Mouse (Mus musculus) 3134 (cell line): ENCODE measurements around the gene Tuft1.
A peak's percentile ranks its signal among the peaks of the same experiment; 100 is the strongest.

ENCODE experiments used
- DNase-seq: peaks from one replicate; pipeline ENCODE4 v3.0.0-alpha.2; 2011; ENCODE audit warnings: low spot score; ENCODE audit not compliant: insufficient read length; ENCODE audit errors: extremely low read depth

Tuft1 gene

DNA sequence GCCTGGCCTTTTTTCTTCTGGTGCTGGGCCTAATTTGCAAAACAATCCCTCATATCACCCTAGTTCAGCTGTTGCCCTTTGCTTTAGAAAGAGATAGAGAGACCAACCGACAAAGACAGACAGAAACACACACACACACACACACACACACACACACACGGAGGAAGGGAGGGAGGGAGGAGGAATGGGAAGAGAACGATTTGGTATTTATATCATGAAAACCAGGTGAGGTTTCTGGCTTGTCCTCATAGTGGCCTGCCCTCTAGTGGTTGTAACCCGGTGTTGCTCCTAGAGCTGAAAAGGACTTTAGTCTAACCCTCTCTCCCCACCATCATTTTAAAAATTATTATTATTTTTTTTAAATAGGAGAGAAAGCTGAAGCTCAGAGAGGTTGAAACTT lies 56.7 kb downstream of the Tuft1 start:
- no peak for DNase-seq

DNA sequence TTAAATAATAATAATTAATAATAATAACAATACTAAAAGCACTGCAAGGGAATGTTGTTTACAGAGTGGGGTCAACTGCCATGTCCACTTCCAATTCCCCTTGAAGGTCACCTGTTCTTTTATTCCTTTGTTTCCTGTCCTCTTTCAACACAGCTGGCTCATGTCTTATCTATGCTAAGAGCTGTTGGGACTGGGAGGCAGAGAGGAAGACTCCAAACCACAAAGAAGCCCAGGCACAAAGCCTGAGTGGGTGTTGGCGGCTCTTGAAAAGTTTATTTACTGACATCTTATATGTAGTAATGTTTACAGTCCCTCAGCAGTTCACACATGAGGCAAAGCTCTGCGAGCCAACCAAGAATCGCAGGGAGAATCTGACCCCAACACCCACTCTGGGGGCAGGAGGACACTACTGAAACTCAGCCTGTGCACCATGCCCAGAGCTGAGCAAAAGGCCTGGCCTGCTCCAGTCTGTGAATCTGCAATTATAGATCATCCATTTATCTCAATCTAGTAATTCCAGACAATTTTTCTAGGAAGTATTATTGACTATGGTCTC lies 61.4 kb downstream of the Tuft1 start:
- DNase-seq, result no peak

DNA sequence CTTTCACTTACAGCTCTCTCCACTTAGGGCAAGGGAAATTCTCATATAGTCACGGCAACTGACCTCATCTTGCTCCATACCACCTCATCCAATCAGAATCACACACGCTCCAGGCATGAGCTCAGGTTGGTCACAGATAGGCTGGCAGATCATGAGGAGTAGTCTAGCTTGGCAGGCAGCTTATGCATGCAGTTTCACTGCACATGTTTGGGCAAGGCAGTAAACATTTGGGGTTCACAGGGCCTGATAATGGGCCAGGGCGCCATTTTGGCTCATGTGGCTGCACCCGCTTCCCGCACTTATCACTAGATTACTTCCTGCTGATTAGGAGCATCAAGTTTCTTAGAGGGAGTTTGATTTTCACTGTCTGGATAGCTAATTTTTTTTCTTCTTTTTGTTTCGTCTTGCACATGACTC lies 62.8 kb downstream of the Tuft1 start:
- DNase-seq, result no peak

DNA sequence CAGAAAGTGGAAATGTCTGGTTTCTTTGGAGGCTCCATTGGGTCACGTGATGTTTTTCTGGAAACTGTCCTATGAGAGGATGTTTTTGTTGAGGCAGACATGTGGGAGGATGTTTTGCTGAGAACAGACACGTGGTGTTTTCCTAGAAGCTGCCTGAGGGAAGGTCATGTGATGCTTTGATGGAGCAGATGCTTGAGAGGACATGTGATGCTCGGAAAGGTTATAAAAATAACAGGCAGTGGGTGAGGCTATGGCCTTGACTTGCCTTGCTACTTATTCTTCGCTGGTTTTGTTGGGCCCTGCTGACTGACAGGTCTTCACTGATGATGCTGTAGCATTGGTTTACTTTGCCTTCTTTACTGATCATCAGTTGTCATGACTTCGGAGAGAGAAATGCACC lies 67.6 kb downstream of the Tuft1 start:
- no peak for DNase-seq

DNA sequence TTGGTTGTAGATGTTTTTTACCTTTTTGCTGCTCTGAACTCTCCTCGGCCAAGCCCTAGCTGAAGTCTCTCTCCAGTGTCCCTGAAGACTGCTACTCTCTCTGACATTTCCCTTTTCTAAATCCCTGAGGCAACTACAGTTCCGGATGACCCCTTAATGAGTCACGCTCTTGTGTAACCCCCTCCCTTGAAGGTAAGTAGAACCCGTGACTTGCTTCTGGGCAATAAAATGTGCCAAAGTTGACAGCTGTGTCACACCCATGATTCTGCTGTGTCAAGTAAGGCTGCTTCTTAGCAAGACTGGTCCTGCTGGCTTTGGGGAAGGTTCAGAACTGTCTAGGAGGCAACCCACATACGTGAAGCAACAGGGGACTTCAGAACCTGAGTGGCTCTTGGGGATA lies 70.7 kb downstream of the Tuft1 start:
- peak; percentile 53 for DNase-seq

DNA sequence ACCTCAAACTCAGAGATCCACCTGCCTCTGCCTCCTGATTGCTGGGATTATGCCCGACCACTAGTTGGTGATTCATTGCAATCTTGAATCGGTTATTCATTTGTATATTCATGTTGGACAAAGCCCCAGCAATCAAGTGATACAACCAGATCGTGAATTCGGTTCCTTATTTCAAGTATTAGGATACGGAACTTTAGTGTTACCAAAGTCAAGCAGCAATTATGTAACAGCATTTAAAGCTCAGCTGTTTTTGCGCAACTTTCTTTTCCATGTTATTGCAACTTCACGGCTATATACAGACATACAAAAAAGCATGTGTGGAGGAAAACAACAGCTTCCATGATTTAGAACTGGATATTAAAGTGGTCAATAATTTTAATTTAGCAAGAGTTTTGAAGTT lies 75.7 kb downstream of the Tuft1 start:
- DNase-seq, result no peak

DNA sequence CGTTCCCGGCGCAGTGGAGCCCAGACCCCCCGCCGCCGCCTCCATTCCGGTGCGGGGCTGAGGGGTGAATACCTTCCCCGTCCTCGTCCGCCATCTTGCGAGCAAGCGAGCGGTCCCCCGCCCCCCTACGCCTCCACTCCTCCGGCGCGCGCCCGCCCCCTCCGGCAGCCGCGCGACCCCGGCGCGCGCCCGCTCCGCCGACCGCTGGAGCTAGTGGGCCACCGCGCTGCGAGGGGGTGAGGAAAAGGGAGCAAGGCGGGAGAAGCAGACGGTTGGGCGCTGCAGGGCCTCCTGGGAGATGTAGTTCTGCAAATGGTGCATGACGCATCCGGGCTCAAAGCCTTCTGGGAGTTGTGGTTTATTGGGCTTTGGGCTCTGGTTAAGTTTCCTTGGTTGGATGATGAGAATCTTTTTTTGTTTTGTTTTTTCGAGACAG lies 76.2 kb downstream of the Tuft1 start, which contains the start of gene Snx27:
Gene Snx27 (minus strand): TSS at position 261 of the 436 bp plus-strand sequence.
- DNase-seq, result peak; percentile 91

DNA sequence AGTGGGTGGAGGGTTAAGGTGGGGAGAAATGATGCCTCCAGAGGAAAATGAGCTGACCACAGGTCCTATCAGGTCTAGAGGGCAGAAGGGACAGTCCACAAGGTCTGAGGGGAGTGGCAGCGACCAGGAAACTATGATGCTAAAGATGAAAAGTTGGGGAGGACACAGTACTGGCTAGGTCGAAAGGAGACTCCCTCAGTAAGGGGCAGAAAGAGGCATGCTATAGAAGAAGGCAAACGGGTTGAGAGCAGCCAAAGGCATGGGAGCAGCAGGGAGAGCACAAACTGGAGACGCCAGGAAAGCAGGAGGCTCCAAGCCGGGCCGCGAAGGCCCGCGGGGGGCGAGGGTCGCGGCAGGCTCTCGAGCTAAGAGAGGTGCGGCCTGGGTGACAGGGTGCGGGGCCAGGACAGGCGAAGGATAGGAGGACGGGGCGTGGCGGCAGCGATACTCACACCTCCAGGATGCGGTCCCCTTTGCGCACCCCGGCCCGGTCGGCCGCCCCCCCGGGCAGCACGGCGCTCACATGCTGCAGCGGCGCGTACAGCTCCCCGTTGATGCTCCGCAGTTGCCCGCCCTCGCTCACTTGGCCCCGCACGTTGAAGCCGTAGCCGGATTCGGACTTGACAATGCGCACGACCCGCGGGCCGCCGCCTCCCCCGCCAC lies 76.7 kb downstream of the Tuft1 start:
- DNase-seq, result peak; percentile 82

DNA sequence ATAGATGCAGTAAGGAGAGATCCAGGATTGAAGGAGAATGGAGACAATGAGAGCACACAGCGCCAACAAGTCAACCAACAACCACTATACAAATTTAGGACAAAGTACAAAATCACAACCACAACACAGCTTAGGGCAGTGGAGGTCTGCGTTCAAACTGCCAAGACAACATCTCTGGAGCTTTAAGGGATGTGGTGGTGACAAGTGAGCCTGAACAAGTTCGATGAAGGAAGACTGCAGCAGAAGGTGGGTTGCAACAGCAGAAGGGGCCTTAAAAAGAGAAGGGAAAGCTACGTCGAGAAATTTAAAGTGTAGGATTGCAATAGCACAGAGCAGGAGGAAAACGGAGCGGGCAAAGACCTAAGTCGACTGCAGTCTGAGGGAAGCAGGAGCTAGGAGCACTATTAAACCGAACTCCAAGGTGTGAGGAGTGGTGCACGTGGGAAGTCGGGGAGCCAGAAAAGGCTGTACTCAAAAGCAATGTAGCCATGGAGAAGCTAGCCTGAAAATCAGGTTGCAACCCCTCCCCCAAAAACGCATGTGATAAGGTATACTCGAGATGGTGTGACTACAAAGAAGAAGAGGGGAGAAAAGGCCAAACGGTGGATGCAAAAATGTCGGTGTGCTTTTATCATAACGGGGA lies 77.4 kb downstream of the Tuft1 start:
- peak; percentile 14 for DNase-seq

DNA sequence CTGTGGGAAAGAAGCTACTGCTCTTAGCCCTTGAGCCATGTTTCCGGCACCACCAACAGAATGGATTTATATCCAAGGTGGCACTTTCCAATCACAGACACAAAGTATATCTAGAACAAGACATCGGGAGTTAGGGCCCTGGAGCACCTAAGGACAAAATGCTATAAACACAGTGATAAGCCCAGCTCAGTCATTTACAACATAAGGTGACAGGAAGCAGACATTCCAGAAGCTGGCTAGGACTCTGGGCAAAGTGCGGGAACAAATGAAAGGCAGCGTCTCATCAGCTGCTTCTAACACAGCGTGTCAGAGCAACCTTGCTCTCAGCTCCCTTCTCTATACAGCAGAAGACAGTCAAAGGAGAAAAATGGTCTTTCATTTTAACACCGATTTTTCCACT lies 84.2 kb downstream of the Tuft1 start:
- no peak for DNase-seq

DNA sequence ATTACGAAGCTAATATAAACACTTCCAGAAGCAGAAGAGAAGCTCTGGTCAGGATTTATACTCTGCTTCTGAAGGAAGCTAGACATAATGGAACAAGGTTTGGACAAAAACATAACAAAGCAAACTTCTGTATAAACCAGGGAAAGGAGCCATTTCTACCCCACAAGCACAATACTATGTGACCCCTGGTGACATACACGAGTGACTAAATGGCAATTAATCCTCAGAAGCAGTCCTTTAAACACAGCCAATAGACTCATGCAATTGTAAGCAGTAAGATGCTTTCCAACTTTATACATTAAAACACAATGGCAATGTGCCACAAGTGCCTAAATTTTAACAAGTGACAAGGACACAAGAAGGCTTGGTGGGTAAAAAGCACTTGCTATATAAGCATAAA lies 91.4 kb downstream of the Tuft1 start:
- no peak for DNase-seq

DNA sequence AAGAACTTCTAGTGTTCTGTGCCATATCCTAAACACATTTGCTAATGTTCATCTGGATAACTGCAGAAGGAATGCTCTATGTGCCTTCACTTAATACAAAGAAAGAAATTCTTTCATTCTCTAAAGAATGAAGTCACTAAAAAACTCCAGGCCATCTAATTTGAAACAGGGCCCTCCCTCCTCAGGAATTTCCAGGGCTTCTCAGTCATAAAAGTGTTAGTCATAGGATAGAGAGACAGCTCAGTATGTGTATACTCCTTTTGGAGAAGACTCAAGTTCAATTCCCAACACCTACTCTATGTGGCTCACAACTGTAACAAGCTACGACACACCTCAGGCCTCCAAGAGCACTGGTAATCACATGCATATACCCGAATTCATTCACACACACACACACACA lies 93.1 kb downstream of the Tuft1 start:
- DNase-seq, result peak; percentile 59

DNA sequence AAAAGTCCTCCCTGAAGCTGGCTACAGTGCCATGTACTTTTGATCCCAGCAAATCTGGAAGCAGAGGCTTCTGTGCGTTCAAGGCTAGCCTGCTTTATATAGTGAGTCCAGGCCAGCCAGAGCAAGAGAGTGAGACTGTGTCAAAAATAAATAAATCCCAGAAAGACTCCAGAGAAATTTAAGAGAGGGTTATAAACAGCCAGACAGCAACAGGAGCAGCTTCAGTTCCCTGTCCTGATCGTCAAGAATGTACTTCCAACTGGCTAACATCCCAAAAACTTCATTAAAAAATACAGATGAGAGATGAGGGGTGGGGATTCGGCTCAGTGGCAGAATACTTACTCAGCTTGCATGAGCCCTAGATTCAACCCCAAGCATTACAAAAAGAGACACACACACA lies 93.5 kb downstream of the Tuft1 start:
- DNase-seq, result no peak

DNA sequence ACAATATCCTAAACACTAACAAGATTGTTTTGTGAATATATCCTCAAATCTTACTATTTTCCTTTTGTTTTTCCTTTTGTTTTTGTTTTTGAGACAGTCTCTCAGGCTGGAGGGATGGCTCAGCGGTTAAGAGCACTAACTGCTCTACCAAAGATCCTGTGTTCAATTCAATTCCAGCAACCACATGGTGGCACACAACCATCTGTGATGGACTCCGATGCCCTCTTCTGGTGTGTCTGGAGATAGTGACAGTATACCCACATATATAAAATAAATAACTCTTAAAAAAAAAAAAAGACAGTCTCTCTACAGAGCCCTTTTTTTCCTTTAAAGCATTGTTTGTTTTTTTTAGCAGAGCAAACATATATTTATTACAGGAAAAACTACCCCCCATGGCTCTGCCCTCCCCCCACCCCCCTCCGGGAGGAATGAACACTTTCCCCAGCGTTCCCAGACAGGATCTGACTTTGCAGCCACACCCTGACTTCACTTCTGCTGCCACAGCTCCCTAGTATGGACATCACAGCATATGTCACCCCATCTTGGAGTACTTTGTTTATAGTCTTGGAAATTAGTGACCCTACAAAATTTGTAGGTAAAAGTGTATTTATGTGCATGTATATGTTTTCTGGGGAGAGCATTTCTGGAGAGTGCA lies 94.2 kb downstream of the Tuft1 start:
- DNase-seq, result peak; percentile 32

DNA sequence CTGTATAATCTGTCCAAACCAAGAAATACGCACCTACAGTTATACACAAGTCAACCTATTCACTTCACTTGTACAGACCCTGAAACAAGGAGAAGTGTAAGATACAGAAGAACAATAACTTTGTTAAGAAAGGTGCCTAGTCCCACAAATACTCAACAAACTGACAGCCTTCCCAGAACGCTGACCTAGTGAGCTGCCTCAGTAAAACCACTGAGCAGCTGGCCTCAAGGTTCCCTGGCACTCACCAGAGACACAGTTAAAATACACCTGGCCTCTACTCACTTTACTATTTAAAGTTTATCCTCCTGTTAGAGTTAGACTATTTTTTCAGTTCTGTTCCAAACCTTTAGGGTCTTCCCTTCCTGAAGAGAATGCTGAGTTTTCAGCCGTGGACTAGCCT lies 95.5 kb downstream of the Tuft1 start:
- no peak for DNase-seq
